ENCODE assay signal across 15 mouse cellular contexts in genomic region chr3:86835180-86835579, GRCm38 (mm10).
DNase-seq lines count a peak whose midpoint lies in the region; ATAC-seq and TF ChIP-seq lines count a peak whose summit lies in the region.
"Had no signal": no experiment of that assay in that cellular context is flagged by ENCODE, and none has a peak within 500 bp of the region (broad histone marks: within the 10 kb centered on the region; RNA-seq: fewer than 3 reads in every experiment).

No protein-coding gene starts in this region.

- no peak for ATAC-seq in lung, embryonic 14.5 days (ENCODE audit: insufficient read depth)
- ATAC-seq: forebrain, embryonic 16.5 days had no signal

- H3K4me2 ChIP-seq in lung, embryonic 14.5 days: no peak overlapping the region
- H3K4me2 ChIP-seq: liver, embryonic 11.5 days had no signal

- 93% methylated on average over 4 of the region's 4 CpGs for WGBS in heart, embryonic 10.5 days
- 92% methylated on average over 4 of the region's 4 CpGs for WGBS in lung, embryonic 14.5 days
- 92% methylated on average over 4 of the region's 4 CpGs for WGBS in olfactory bulb, adult 2 months

- no peaks in the 10 kb centered on the region for H3K36me3 ChIP-seq in heart, embryonic 10.5 days
- no peaks in the 10 kb centered on the region for H3K36me3 ChIP-seq in lung, embryonic 14.5 days (ENCODE audit: insufficient read depth)

- H3K27me3 ChIP-seq in heart, embryonic 10.5 days (ENCODE audit: insufficient read depth, poor library complexity, severe bottlenecking): no peaks in the 10 kb centered on the region
- no peaks in the 10 kb centered on the region for H3K27me3 ChIP-seq in lung, embryonic 14.5 days (ENCODE audit: insufficient read depth, low read length)

- no peak overlapping the region for H3K4me3 ChIP-seq in heart, embryonic 10.5 days
- H3K4me3 ChIP-seq in lung, embryonic 14.5 days (ENCODE audit: low read depth, low read length): no peak overlapping the region
- no peak overlapping the region for H3K4me3 ChIP-seq in olfactory bulb, adult 2 months (ENCODE audit: insufficient read depth, low read depth, low read length)

- no peaks in the 10 kb centered on the region for H3K9me3 ChIP-seq in heart, embryonic 10.5 days
- H3K9me3 ChIP-seq in lung, embryonic 14.5 days (ENCODE audit: low read depth, low read length): no peaks in the 10 kb centered on the region

- no peak overlapping the region for H3K9ac ChIP-seq in lung, embryonic 14.5 days

- TF ChIP-seq CTCF in lung, embryonic 14.5 days (IDR thresholded peaks at IDR 0.05; ENCODE audit: low read depth): peak; percentile 33
- no peak for TF ChIP-seq CTCF in olfactory bulb, adult 2 months (IDR thresholded peaks at IDR 0.05; ENCODE audit: insufficient read depth, low read depth, low read length)

- no peak overlapping the region for H3K27ac ChIP-seq in heart, embryonic 10.5 days
- no peak overlapping the region for H3K27ac ChIP-seq in lung, embryonic 14.5 days (ENCODE audit: low read depth)
- H3K27ac ChIP-seq in olfactory bulb, adult 2 months (ENCODE audit: insufficient read depth, low read depth, low read length): peak overlapping the region; percentile 92

- DNase-seq in heart, adult 11 months: peak; percentile 50
- no peak for DNase-seq in heart, embryonic 10.5 days (ENCODE audit: low spot score)
- no peak for DNase-seq in lung, embryonic 14.5 days
- no peak for DNase-seq in lung, postnatal 14 days
- peak; percentile 17 for DNase-seq in ES-CJ7 (ENCODE audit: low read depth, low spot score)
- no peak for DNase-seq in right cerebral cortex, postnatal 14 days
- DNase-seq: adrenal gland, postnatal 10 days; cerebellum, postnatal 25 days; gastrocnemius, postnatal 25 days; kidney, adult 18-20 months; lung, postnatal 4 days; midbrain, embryonic 14.5 days had no signal

- H3K4me1 ChIP-seq in heart, embryonic 10.5 days: no peaks in the 10 kb centered on the region; the same call in 1 of the 2 replicates
- H3K4me1 ChIP-seq in lung, embryonic 14.5 days (ENCODE audit: insufficient read depth): no peaks in the 10 kb centered on the region
- H3K4me1 ChIP-seq in olfactory bulb, adult 2 months (ENCODE audit: control insufficient read depth, insufficient read depth, low read length): peaks cover 25% of the 10 kb centered on the region

- TF ChIP-seq POLR2A in olfactory bulb, adult 2 months (IDR thresholded peaks at IDR 0.05; ENCODE audit: insufficient read depth, low read depth, low read length): no peak

Comparison
In these comparisons a context has a peak if more than half of its experiments do, and no peak if none do; other contexts are left out.
1. DNase-seq: peak in heart, adult 11 months (single experiment) and ES-CJ7 (single experiment); none in heart, embryonic 10.5 days (single experiment), lung, embryonic 14.5 days (single experiment), lung, postnatal 14 days (single experiment) and right cerebral cortex, postnatal 14 days (single experiment).